Mouse (Mus musculus) thymus, postnatal 0 days (tissue): Measurements from ENCODE around the gene Duox1. TPM values are rescaled to one million over a fixed set of nuclear protein-coding genes. Genes with fewer than 3 reads are reported as not detected.
A peak's percentile ranks its signal among the peaks of the same experiment; 100 is the strongest.

Experiments used
- DNase-seq: peaks from one replicate; pipeline ENCODE4 v3.0.0-alpha.2; 2015; ENCODE audit warnings: low spot score
- polyA plus RNA-seq: library from polyadenylated mRNA; unstranded; fragments of >200 nt; fragmentation: Nextera tagmentation; extraction: Ambion mirVana; gene quantifications from 2 replicates; pipeline ENCODE4 v1.2.1, GENCODE M21; 2015

The Duox1 gene
- polyA plus RNA-seq: 0.08 and 0.16 TPM in 2 replicates

GRCm38 (mm10) chr2:122315372-122315771 lies at the start of gene Duox1:
TSS of gene Duox1 (plus strand) at chr2:122315672.
- DNase-seq: no peak

DNA sequence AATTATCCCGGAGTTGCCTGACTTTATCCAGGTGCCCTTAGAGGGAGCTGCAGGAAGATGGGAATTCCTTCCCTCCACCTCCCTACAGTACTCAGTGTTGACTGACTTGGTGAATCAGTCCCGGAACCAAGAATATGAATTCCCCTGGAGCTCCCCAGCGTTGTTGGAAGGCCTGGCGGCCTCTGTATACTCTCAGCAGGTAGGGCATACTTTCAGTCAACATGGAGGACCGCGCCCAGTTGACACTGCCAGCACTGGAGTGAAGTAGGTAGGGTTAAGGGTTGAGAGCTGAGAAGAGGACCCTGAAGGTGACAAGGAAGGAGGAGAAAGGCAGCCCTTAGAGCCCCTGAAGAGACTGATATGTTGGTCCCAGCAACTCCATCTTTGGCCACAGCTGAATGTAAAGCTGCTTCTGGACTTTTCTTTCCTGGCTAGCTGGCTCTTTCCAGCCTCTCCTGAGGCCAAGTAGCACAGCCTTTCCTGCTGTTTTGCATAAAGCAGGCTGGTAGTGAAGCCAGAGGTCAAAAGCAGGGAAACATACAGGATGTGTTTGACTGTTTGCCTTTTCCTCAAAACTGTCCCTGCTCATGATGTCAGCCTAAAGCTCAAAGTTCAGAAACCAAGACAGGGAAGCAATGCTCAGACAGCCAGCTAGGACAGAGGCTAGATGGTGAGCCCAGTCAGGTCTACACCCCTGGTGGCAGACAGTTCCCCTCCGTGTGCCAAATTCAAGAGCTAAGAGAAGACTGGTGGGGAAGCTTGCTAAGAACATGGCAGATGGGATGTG lies 48.9 kb upstream of the Duox1 start:
- DNase-seq: no peak

- no peak for DNase-seq
Measured at GRCm38 (mm10) chr2:122278769-122279168, 36.7 kb upstream of the Duox1 start.

DNA sequence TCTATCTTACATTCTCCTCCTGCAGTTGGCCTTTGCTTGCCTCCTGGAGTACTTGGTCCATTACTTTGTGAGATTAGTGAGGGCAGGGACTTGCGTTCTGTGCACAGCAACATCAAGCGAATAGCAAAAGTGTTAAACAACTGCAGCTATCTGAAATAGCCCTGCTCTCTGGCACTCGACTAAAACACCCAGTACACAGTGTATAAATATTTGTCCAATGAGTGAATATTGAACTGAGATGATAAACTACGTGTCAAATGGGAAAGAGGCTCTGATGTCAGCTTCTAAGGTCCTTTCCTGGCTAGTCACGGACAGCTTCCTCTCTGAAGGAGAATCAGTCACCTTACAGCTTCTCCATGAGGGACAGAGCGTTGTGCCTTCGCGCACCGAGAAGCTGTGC lies 31.4 kb upstream of the Duox1 start:
- DNase-seq: no peak

DNA sequence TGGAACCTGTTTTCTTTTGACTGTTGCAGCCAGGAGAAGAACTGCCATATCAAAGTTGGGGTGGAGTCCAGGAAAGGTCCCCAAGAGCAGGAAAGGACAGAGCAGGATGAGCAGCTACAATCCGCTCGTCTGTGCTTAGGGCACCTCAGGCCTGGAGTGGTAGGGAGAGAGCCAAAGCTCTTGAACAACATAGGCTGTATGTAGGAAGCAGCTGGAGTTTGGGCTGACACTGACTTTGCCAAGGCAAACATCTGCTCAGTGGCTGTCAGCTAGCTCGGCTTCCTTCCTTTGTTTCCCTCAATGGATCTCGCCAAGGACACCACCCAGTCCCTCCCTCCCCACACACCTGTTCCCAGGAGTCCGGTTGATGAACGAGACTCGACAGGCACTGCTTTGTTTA lies 29.3 kb upstream of the Duox1 start:
- DNase-seq: no peak

- peak; percentile 52 for DNase-seq
Measured at GRCm38 (mm10) chr2:122294916-122295315, 20.6 kb upstream of the Duox1 start.

- no peak for DNase-seq
Measured at GRCm38 (mm10) chr2:122297271-122298095, 18.0 kb upstream of the Duox1 start.

DNA sequence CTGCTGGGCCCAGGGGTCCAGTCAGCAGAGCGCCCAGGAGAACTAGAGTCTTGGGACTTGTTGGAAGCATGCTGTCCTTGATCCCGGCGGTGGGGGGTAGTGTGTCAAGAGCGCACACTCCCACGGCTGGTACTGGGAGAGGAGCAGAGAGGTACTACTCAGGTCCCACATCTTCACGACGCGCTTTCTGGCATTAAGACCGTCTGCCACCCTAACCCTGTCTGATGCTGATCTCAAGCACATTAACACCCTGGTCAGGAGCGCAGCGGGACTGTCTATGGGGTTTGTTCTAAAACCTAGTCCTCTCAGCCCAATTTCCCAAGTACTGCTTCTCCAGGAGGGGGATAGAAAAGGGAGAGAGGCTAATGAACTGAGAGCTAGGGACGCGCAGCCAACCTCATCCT lies 17.4 kb upstream of the Duox1 start, which contains the start of gene Duox2:
Gene Duox2 (minus strand): TSS at position 354 of the 404 bp plus-strand sequence.
- DNase-seq: no peak

GRCm38 (mm10) chr2:122298596-122299490 lies 16.6 kb upstream of the Duox1 start, which contains the start of gene Duoxa2:
TSS of gene Duoxa2 (plus strand) at chr2:122298900.
- peak; percentile 64 for DNase-seq

DNA sequence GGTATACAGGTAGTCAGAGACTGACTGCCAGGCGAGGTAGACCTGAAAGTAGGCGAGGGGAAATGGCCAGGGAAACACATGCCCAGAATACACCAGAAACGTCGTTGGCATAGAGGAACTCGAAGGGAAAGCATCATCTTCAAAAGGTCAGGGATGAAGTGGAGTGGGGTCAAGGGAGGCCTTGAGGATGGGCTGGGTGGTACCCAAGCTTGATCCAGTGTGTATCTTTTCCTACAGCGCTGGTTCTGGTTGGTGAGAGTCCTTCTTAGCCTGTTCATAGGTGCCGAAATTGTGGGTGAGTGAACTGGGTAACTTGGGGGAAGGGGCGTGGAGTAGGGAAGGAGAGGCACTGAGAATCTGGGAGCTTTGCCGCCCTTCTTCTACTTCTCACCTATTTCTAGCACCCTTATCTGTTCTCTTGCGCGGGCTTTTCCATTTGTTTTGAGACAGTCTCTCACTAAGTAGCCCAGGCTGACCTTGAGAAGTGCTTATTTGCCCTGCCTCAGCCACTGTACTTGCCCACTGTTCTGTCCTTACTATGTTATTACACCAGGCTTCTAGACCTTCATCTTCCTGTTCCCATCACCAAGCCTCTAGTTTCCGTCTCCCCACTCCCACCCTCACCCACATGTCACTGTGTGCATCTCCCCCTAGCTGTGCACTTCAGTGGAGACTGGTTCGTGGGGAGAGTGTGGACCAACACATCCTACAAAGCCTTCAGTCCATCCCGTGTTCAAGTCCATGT lies 15.4 kb upstream of the Duox1 start:
- DNase-seq: no peak

- DNase-seq: no peak
Measured at GRCm38 (mm10) chr2:122300656-122301020, 14.8 kb upstream of the Duox1 start.

- peak; percentile 53 for DNase-seq
Measured at GRCm38 (mm10) chr2:122301081-122301920, 14.2 kb upstream of the Duox1 start.

- no peak for DNase-seq
Measured at GRCm38 (mm10) chr2:122301921-122302573, 13.4 kb upstream of the Duox1 start.

GRCm38 (mm10) chr2:122302574-122303241 lies 12.8 kb upstream of the Duox1 start:
- peak; percentile 88 for DNase-seq

- no peak for DNase-seq
Measured at GRCm38 (mm10) chr2:122304544-122304943, 10.9 kb upstream of the Duox1 start.

DNA sequence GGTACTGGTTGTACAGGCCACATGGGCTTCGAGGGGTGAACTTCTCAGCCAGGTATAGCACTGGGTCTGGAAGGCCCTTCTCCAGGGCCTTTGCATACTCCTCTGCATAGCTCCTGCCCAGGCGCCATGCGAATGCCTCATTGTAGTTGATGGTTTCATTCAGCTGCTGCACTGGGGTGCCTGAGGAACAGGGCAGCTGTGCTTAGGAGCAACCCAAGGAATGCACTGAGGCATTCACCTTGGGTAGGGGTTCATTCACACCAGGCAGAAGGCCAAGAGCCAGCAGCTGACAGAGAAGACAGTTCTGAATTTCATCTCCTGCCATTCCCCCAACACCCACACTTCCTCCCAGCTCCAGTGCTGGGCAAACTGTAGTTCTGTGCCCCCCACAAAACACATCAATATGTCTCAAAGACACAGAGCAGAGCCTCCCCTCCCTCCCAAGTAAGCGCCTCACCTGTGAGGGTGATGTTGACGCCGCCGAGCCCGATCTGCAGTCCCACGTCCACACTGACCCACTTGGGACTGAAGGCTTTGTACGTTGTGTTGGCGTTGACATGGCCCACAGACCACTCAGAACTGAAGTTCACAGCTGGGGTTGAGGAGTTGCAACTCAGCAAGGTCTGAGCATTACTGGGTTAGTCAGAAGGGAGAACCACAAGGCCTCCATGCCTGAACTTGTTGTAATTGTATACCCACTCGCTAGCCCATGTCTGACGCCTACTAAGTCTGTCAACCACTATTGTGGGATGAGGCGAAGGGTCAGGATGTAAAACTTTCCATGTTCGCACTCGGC lies 10.2 kb upstream of the Duox1 start:
- DNase-seq: no peak

DNA sequence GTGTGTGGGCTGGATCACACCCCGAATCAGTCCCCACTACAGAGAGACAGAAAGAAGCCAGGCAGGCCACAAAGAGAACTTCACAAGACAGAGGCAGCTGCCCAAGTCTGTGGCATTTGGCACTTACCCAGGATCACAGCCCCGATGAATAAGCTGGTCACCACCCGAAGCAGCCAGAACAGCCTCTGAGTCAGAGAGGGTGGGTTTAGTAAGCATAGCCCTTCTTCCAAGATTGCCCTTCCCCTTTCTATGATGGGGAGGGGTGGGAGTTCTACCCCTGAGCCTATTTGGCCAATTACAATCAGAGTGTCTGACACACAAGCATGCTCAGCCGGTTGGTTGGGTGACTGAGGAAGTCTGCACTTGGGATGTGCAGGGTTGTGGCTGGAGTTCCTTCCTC lies 9.3 kb upstream of the Duox1 start:
- no peak for DNase-seq

- no peak for DNase-seq
Measured at GRCm38 (mm10) chr2:122309647-122310046, 5.8 kb upstream of the Duox1 start.
